Mouse (Mus musculus) forebrain, postnatal 0 days (tissue): ENCODE measurements at regions not wholly inside any gene's neighbourhood (a gene's known extent, or its start where the extent isn't known, plus 50 kb on each side); places are given as distances from the start of the nearest gene placed in this dataset.
A peak's percentile ranks its signal among the peaks of the same experiment; 100 is the strongest.

ENCODE experiments used
- ATAC-seq: fragments of 200-750 bp; cut with Nextera tagmentation; 2 replicates; pipeline ENCODE4 v1.8.0; 2017; ENCODE audit warnings: mild to moderate bottlenecking, moderate library complexity
- DNase-seq: peaks from one replicate; pipeline ENCODE4 v3.0.0-alpha.2; 2015
- H3K27ac ChIP-seq: fragments of 300-500 bp; sonication (generic); 2 replicates; pipeline ENCODE4 v1.5.1; 2014; ENCODE audit warnings: low read depth, mild to moderate bottlenecking, antibody characterized with exemption, low read length, moderate library complexity, mixed read lengths
- H3K27me3 ChIP-seq: fragments of 300-500 bp; sonication (generic); 2 replicates; pipeline ENCODE4 v1.6.1; 2014; ENCODE audit warnings: mild to moderate bottlenecking, low read length, mixed read lengths; ENCODE audit not compliant: insufficient read depth
- H3K36me3 ChIP-seq: fragments of 300-500 bp; sonication (generic); 2 replicates; pipeline ENCODE4 v1.6.1; 2014; ENCODE audit warnings: mild to moderate bottlenecking, moderate library complexity; ENCODE audit not compliant: insufficient read depth
- H3K4me1 ChIP-seq: fragments of 300-500 bp; sonication (generic); 2 replicates; pipeline ENCODE4 v1.6.1; 2014; ENCODE audit warnings: antibody characterized with exemption; ENCODE audit not compliant: insufficient read depth
- H3K4me2 ChIP-seq: fragments of 300-500 bp; sonication (generic); 2 replicates; pipeline ENCODE4 v1.6.1; 2014; ENCODE audit warnings: low read depth, mild to moderate bottlenecking, moderate library complexity
- H3K4me3 ChIP-seq: fragments of 300-500 bp; sonication (generic); 2 replicates; pipeline ENCODE4 v1.5.1; 2014; ENCODE audit warnings: low read depth, low read length, mixed read lengths
- H3K9ac ChIP-seq: fragments of 300-500 bp; sonication (generic); 2 replicates; pipeline ENCODE4 v1.6.1; 2014; ENCODE audit warnings: mild to moderate bottlenecking
- H3K9me3 ChIP-seq: fragments of 300-500 bp; sonication (generic); 2 replicates; pipeline ENCODE4 v1.6.1; 2016; ENCODE audit warnings: low read length
- CTCF ChIP-seq: sonication (generic); IDR thresholded peaks from 2 replicates; pipeline ENCODE4 v1.5.1; 2016; ENCODE audit warnings: antibody characterized with exemption, control low read depth, low read depth
- WGBS: fragments of 180-500 bp; shearing (Covaris S2); extraction: QIAGEN DNeasy Blood & Tissue Kit; methylation state at CpG from one replicate; pipeline ENCODE4 v1.1.7; 2014; 5-methylcytosine and 5-hydroxymethylcytosine counted together

- peaks cover 4% of the 10 kb centered on the region; the same call in 1 of the 2 replicates for H3K9me3 ChIP-seq
- H3K9ac ChIP-seq, result no peak overlapping the region
- H3K27me3 ChIP-seq, result no peaks in the 10 kb centered on the region
- H3K36me3 ChIP-seq, result no peaks in the 10 kb centered on the region
- no peaks in the 10 kb centered on the region for H3K4me1 ChIP-seq
- TF ChIP-seq CTCF, result no peak
- no peak overlapping the region for H3K27ac ChIP-seq
- H3K4me3 ChIP-seq, result no peak overlapping the region
- no peak overlapping the region for H3K4me2 ChIP-seq
- ATAC-seq, result no peak
- DNase-seq, result no peak
- 53% methylated on average over 6 of the region's 6 CpGs for WGBS
Measured at GRCm38 (mm10) chr5:75762374-75762773, 187.7 kb downstream of the Kit start.

- Histone ChIP-seq H3K9me3 (peaks cover 2% of the 10 kb centered on the region; the same call in 1 of the 2 replicates), H3K4me1 (no peaks in the 10 kb centered on the region), H3K36me3 (no peaks in the 10 kb centered on the region), H3K9ac (no peak overlapping the region), H3K4me3 (no peak overlapping the region), H3K27me3 (no peaks in the 10 kb centered on the region), H3K27ac (no peak overlapping the region), H3K4me2 (no peak overlapping the region)
- DNase-seq (no peak), ATAC-seq (no peak)
- TF ChIP-seq CTCF, result no peak
- WGBS, result 87% methylated on average over 11 of the region's 11 CpGs
Measured at GRCm38 (mm10) chr5:75761459-75762310, 187.0 kb downstream of the Kit start.

- Histone ChIP-seq H3K4me3 (no peak overlapping the region), H3K27me3 (no peaks in the 10 kb centered on the region), H3K27ac (no peak overlapping the region), H3K9ac (no peak overlapping the region), H3K9me3 (no peaks in the 10 kb centered on the region), H3K4me1 (no peaks in the 10 kb centered on the region), H3K36me3 (no peaks in the 10 kb centered on the region), H3K4me2 (no peak overlapping the region)
- ATAC-seq, result peak; percentile 77
- no peak for TF ChIP-seq CTCF
- peak; percentile 29 for DNase-seq
- 24% methylated on average over 7 of the region's 7 CpGs for WGBS
Measured at GRCm38 (mm10) chr5:75756168-75756567, 181.5 kb downstream of the Kit start.

- H3K9ac ChIP-seq, result no peak overlapping the region
- ATAC-seq (no peak), DNase-seq (no peak)
- no peak overlapping the region for H3K4me3 ChIP-seq
- H3K4me1 ChIP-seq, result no peaks in the 10 kb centered on the region
- WGBS, result 46% methylated on average over 7 of the region's 7 CpGs
- H3K9me3 ChIP-seq, result no peaks in the 10 kb centered on the region
- no peak overlapping the region for H3K4me2 ChIP-seq
- H3K36me3 ChIP-seq, result no peaks in the 10 kb centered on the region
- H3K27ac ChIP-seq, result no peak overlapping the region; the same call in 1 of the 2 replicates
- TF ChIP-seq CTCF, result no peak
- no peaks in the 10 kb centered on the region for H3K27me3 ChIP-seq
Measured at GRCm38 (mm10) chr5:75754356-75754755, 179.6 kb downstream of the Kit start.

- 78% methylated on average over 9 of the region's 9 CpGs for WGBS
- H3K4me2 ChIP-seq, result no peak overlapping the region
- H3K4me3 ChIP-seq, result no peak overlapping the region
- no peaks in the 10 kb centered on the region for H3K36me3 ChIP-seq
- DNase-seq (no peak), ATAC-seq (no peak)
- H3K27me3 ChIP-seq, result no peaks in the 10 kb centered on the region
- no peak overlapping the region for H3K9ac ChIP-seq
- H3K27ac ChIP-seq, result no peak overlapping the region
- H3K4me1 ChIP-seq, result no peaks in the 10 kb centered on the region
- no peaks in the 10 kb centered on the region for H3K9me3 ChIP-seq
- no peak for TF ChIP-seq CTCF
Measured at GRCm38 (mm10) chr5:75745311-75745710, 170.6 kb downstream of the Kit start.

GRCm38 (mm10) chr5:75744475-75745045 is 169.8 kb downstream of the Kit start:
- no peak for DNase-seq

GRCm38 (mm10) chr5:75739336-75739735 is 164.6 kb downstream of the Kit start:
- WGBS, result 40% methylated on average over 8 of the region's 8 CpGs
- Histone ChIP-seq H3K4me1 (no peaks in the 10 kb centered on the region), H3K27me3 (no peaks in the 10 kb centered on the region), H3K36me3 (no peaks in the 10 kb centered on the region), H3K4me2 (no peak overlapping the region), H3K27ac (no peak overlapping the region), H3K4me3 (no peak overlapping the region), H3K9me3 (no peaks in the 10 kb centered on the region), H3K9ac (no peak overlapping the region)
- no peak for TF ChIP-seq CTCF
- ATAC-seq, result no peak
- DNase-seq, result no peak

More at GRCm38 (mm10) chr5:75744475-75745045, 169.8 kb downstream of the Kit start:
- Histone ChIP-seq H3K4me2 (no peak overlapping the region), H3K9ac (no peak overlapping the region), H3K36me3 (no peaks in the 10 kb centered on the region), H3K4me3 (no peak overlapping the region), H3K9me3 (no peaks in the 10 kb centered on the region), H3K27me3 (no peaks in the 10 kb centered on the region), H3K4me1 (no peaks in the 10 kb centered on the region), H3K27ac (no peak overlapping the region)
- ATAC-seq, result no peak
- 22% methylated on average over 6 of the region's 6 CpGs for WGBS
- TF ChIP-seq CTCF, result no peak
